Mouse (Mus musculus): Measurements from ENCODE around the gene Fopnl.

- TF ChIP-seq POLR2A (IDR thresholded peaks at IDR 0.05; ENCODE audit: low read depth, low read length), result no peak
- TF ChIP-seq CTCF (IDR thresholded peaks at IDR 0.05; ENCODE audit: extremely low read depth, insufficient read length, insufficient replicate concordance, low read depth, low read length), result no peak
These were observed 51.8 kb downstream of the Fopnl start for GRCm38 (mm10) chr16:14265203-14265920.

Measured in small intestine, adult 2 months (tissue).